Mouse (Mus musculus) ES-E14 (cell line): Measurements from ENCODE around the gene S100z. TPM values are rescaled to one million over a fixed set of nuclear protein-coding genes. Genes with fewer than 3 reads are reported as not detected.

Source experiments
- DNase-seq: peaks from one replicate; pipeline ENCODE4 v3.0.0-alpha.2; 2013; ENCODE audit warnings: low read depth, low spot score
- H3K27ac ChIP-seq: 2 replicates; pipeline ENCODE4 v1.5.1; 2012; ENCODE audit warnings: low read depth, mild to moderate bottlenecking, low read length, moderate library complexity, mixed read lengths; ENCODE audit not compliant: poor library complexity, insufficient read depth, severe bottlenecking
- H3K36me3 ChIP-seq: 2 replicates; pipeline ENCODE4 v1.6.1; 2012; ENCODE audit warnings: mild to moderate bottlenecking, low read length, moderate library complexity, mixed read lengths; ENCODE audit not compliant: control insufficient read depth, poor library complexity, insufficient read depth, severe bottlenecking
- H3K4me1 ChIP-seq, 2 experiments: fragments of 150-350 bp in 1 of 2; sonication (generic) in 1 of 2; 2 replicates each; pipeline ENCODE4 v1.6.1; 2012; ENCODE audit warnings: low read length in 2 of 2, mild to moderate bottlenecking in 1 of 2, mixed read lengths in 1 of 2; ENCODE audit not compliant: control insufficient read depth in 2 of 2, insufficient read depth in 2 of 2, poor library complexity in 1 of 2
- H3K4me3 ChIP-seq, 2 experiments: fragments of 150-350 bp in 1 of 2; sonication (generic) in 1 of 2; 2 replicates each; pipeline ENCODE4 v1.5.1; 2012; ENCODE audit warnings: low read length in 2 of 2, low read depth in 1 of 2, mild to moderate bottlenecking in 1 of 2, mixed read lengths in 1 of 2; ENCODE audit not compliant: insufficient read depth in 1 of 2, poor library complexity in 1 of 2, severe bottlenecking in 1 of 2
- H3K9ac ChIP-seq: 2 replicates; pipeline ENCODE4 v1.6.1; 2012; ENCODE audit warnings: low read depth, mild to moderate bottlenecking, low read length, mixed read lengths; ENCODE audit not compliant: poor library complexity, insufficient read depth, severe bottlenecking
- H3K9me3 ChIP-seq: fragments of 150-350 bp; sonication (generic); 2 replicates; pipeline ENCODE4 v1.6.1; 2012; ENCODE audit warnings: low read depth, mild to moderate bottlenecking, low read length; ENCODE audit not compliant: control insufficient read depth, insufficient read depth
- CHD2 ChIP-seq: IDR thresholded peaks from 2 replicates; pipeline ENCODE4 v1.6.1; 2014; ENCODE audit warnings: mild to moderate bottlenecking, low read depth, low read length, inconsistent platforms
- HCFC1 ChIP-seq: IDR thresholded peaks from 2 replicates; pipeline ENCODE4 v1.6.1; 2012; ENCODE audit warnings: low read length, inconsistent platforms, borderline replicate concordance; ENCODE audit not compliant: insufficient read depth
- MAFK ChIP-seq: IDR thresholded peaks from 2 replicates; pipeline ENCODE4 v1.6.1; 2014; ENCODE audit warnings: mild to moderate bottlenecking, low read depth, low read length, inconsistent platforms; ENCODE audit not compliant: insufficient read depth
- ZC3H11A ChIP-seq: IDR thresholded peaks from 2 replicates; pipeline ENCODE4 v1.6.1; 2012; ENCODE audit warnings: low read depth, mild to moderate bottlenecking, inconsistent platforms, low read length, borderline replicate concordance
- ZNF384 ChIP-seq: IDR thresholded peaks from 2 replicates; pipeline ENCODE4 v1.6.1; 2012; ENCODE audit warnings: low read depth, low read length, inconsistent platforms
- in situ Hi-C, 2 experiments: fragments of 600-800 bp; cut with MboI; formaldehyde crosslinking; loops; one replicate each; pipeline ENCODE4 v1.15.1; 2025; ENCODE audit warnings: low sequenced_read_pairs in 2 of 2, inconsistent platforms in 1 of 2; ENCODE audit not compliant: unreplicated experiment in 2 of 2
- total RNA-seq: library from RNA; depleted of rRNA; stranded (reverse); fragments of 300-350 nt; gene quantifications from 2 replicates; pipeline ENCODE4 v1.2.3, GENCODE M21; 2012

The S100z gene
- total RNA-seq, 1 experiment, result not detected

DNA sequence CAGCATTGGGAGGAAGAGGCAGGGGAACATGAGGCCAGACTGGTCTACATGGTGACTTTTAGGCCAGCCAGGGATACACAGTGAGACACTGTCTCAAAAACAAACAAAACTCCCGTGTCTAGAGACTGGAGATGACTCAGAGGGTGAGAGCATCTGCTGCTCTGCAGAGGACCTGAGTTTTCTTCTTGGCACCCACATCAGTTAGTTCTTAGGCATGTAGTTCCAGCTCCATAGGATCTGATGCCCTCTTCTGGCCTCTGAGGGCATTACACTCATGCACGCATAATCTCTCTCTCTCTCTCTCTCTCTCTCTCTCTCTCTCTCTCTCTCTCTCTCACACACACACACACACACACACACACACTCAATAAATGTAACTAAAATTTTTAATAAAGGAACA, 7.6 kb downstream of the S100z start:
- Histone ChIP-seq H3K4me1 (no peaks in the 10 kb centered on the region), H3K9me3 (no peaks in the 10 kb centered on the region), H3K4me3 (no peak overlapping the region), H3K36me3 (no peaks in the 10 kb centered on the region), H3K9ac (no peak overlapping the region), H3K27ac (no peak overlapping the region)
- TF ChIP-seq MAFK, result no peak
- TF ChIP-seq HCFC1, result no peak
- TF ChIP-seq ZNF384, result no peak
- TF ChIP-seq CHD2, result no peak
- no peak for TF ChIP-seq ZC3H11A
- DNase-seq, result peak; percentile 29
- in situ Hi-C loops, result no loop called here

DNA sequence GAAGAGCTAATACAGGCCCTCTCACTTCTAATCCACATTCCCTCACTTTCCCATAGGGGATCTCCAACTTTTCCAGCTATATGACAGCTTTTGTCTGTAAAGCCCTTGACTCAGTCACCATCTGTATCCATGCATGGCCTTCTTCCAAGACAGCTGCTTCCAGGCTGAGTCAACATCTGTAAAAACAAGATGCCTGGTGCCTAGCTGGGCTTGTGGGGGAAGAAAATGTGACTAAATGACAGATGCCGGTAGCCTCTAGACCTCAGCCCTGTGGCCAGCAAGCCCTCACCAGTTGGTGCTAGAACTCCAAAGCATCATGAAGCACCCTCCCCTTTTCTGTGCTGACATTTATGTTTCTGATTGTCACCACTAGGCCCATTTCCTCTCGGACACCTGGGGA, 27.0 kb downstream of the S100z start:
- in situ Hi-C loops, result no loop called here
- DNase-seq, result no peak
- TF ChIP-seq ZC3H11A (no peak), HCFC1 (no peak), MAFK (no peak), CHD2 (no peak), ZNF384 (no peak)

DNA sequence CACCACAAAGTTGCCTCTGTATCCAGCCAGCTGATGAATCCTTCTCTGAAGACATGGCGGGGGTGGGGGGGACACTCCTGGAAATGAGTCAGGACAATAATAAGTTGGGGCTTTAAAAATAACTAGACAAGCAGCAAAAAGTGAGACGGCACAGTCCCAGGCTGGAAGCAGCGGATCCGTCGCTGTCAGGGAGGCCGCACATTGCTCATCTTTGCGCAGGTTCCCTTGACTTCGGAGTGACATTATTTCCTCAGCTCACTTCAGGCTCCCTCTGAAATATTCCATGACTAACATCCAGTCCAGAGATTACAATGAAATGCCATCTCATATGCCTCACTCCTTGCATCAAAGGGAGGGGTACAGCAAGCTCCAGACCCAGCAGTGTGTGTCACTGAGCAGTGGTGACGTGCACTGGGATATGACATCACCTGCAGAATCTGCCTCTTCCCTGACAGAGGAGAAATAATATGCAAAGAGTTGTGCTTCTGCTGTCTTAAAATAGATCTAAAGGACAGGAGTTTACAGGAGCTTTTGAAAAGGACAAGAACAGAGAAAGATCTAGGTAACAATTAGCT, 27.8 kb downstream of the S100z start:
- Histone ChIP-seq H3K27ac (no peak overlapping the region), H3K9ac (no peak overlapping the region), H3K4me3 (no peak overlapping the region), H3K36me3 (no peaks in the 10 kb centered on the region), H3K9me3 (no peaks in the 10 kb centered on the region), H3K4me1 (0 out of 4 replicates have a peak, but pooled peaks cover 0 to 2% of the 10 kb centered on the region in 2 experiments)
- no peak for DNase-seq
- TF ChIP-seq ZNF384, result no peak
- no peak for TF ChIP-seq ZC3H11A
- no peak for TF ChIP-seq HCFC1
- TF ChIP-seq MAFK, result no peak
- in situ Hi-C loops, result no loop called here

More for the DNA sequence above, 27.0 kb downstream of the S100z start:
- H3K4me1 ChIP-seq, result 0 out of 4 replicates have a peak, but pooled peaks cover 0 to 2% of the 10 kb centered on the region in 2 experiments
- H3K9ac ChIP-seq, result no peak overlapping the region
- H3K9me3 ChIP-seq, result no peaks in the 10 kb centered on the region
- H3K4me3 ChIP-seq, result no peak overlapping the region
- no peaks in the 10 kb centered on the region for H3K36me3 ChIP-seq
- H3K27ac ChIP-seq, result no peak overlapping the region

DNA sequence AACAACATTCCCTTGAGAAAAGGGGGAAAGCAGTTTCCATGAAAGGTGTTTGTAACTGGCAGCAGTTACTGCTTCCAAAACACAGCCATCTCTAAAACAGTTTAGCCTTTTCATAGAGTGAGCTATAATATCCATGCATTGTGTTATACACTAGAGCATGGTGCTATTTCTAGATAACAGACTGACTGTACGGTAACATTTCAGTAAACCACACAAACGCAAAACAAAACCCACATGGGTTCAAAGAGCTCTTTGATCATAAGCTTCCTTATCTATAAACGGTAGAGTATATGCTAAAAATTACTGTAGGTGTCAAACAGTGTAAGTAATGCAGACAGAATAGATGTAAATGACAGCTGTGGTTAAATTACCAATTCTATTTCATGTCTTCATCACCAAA, 28.8 kb downstream of the S100z start:
- Histone ChIP-seq H3K4me1 (0 out of 4 replicates have a peak, but pooled peaks cover 0 to 2% of the 10 kb centered on the region in 2 experiments), H3K4me3 (no peak overlapping the region), H3K36me3 (no peaks in the 10 kb centered on the region), H3K27ac (no peak overlapping the region), H3K9me3 (no peaks in the 10 kb centered on the region), H3K9ac (no peak overlapping the region)
- in situ Hi-C loops, result no loop called here
- TF ChIP-seq HCFC1 (no peak), CHD2 (no peak), MAFK (no peak), ZNF384 (no peak), ZC3H11A (no peak)
- DNase-seq, result no peak
